Mouse (Mus musculus) urinary bladder, postnatal 25 days (tissue): ENCODE results near the gene Gm5269.

Experiments used
- DNase-seq: peaks from one replicate; pipeline ENCODE4 v3.0.0; 2022; ENCODE audit warnings: low spot score

The Gm5269 gene

GRCm38 (mm10) chr1:45877463-45877862 is 12.6 kb downstream of the Gm5269 start:
- DNase-seq = no peak

GRCm38 (mm10) chr1:45876450-45877198 is 13.4 kb downstream of the Gm5269 start:
- DNase-seq = no peak

- no peak for DNase-seq
These were observed 14.4 kb downstream of the Gm5269 start for GRCm38 (mm10) chr1:45875640-45876039.

- no peak for DNase-seq
These were observed 16.8 kb downstream of the Gm5269 start for GRCm38 (mm10) chr1:45873250-45873649.

- DNase-seq = no peak
These were observed 21.5 kb downstream of the Gm5269 start for GRCm38 (mm10) chr1:45868479-45869137.

- no peak for DNase-seq
These were observed 22.0 kb downstream of the Gm5269 start for GRCm38 (mm10) chr1:45868050-45868449.

GRCm38 (mm10) chr1:45866288-45867018 is 23.6 kb downstream of the Gm5269 start:
- no peak for DNase-seq

- no peak for DNase-seq
These were observed 24.3 kb downstream of the Gm5269 start for GRCm38 (mm10) chr1:45865727-45866126.

GRCm38 (mm10) chr1:45865316-45865715 is 24.8 kb downstream of the Gm5269 start:
- DNase-seq = no peak

GRCm38 (mm10) chr1:45864564-45865014 is 25.5 kb downstream of the Gm5269 start:
- DNase-seq = no peak

- no peak for DNase-seq
These were observed 26.4 kb downstream of the Gm5269 start for GRCm38 (mm10) chr1:45863641-45864040.

- DNase-seq = no peak
These were observed 28.9 kb downstream of the Gm5269 start for GRCm38 (mm10) chr1:45861162-45861561.

GRCm38 (mm10) chr1:45860349-45860748 is 29.7 kb downstream of the Gm5269 start:
- DNase-seq = no peak

GRCm38 (mm10) chr1:45858038-45858437 is 32.0 kb downstream of the Gm5269 start:
- no peak for DNase-seq

- DNase-seq = no peak
These were observed 44.6 kb downstream of the Gm5269 start for GRCm38 (mm10) chr1:45845466-45845865.
